Mouse (Mus musculus) kidney, adult 9 months (tissue): ENCODE data around the gene Gm11096.

Experiments
- DNase-seq: peaks from one replicate; pipeline ENCODE4 v3.0.0; 2022

Gene Gm11096

GRCm38 (mm10) chr17:81481843-81482490, 40.4 kb downstream of the Gm11096 start:
- no peak for DNase-seq

- DNase-seq = no peak
Measured at GRCm38 (mm10) chr17:81486388-81486787, 44.8 kb downstream of the Gm11096 start.
